Mouse (Mus musculus) olfactory bulb, adult 2 months (tissue): Measurements from ENCODE around the gene Gabbr2.
A peak's percentile ranks its signal among the peaks of the same experiment; 100 is the strongest.

Experiments
- CTCF ChIP-seq: fragments of 200-500 bp; IDR thresholded peaks from 2 replicates; pipeline ENCODE4 v1.5.1; 2012; ENCODE audit warnings: low read depth, mild to moderate bottlenecking, low read length, moderate library complexity; ENCODE audit not compliant: insufficient read depth
- POLR2A ChIP-seq: fragments of 200-500 bp; IDR thresholded peaks from 2 replicates; pipeline ENCODE4 v1.6.1; 2012; ENCODE audit warnings: mild to moderate bottlenecking, low read depth, low read length, moderate library complexity; ENCODE audit not compliant: insufficient read depth

GRCm38 (mm10) chr4:46989842-46990241, 1.8 kb downstream of the Gabbr2 start:
- peak; percentile 42 for TF ChIP-seq CTCF
- no peak for TF ChIP-seq POLR2A
